Mouse (Mus musculus): ENCODE results near the gene Dysf.

DNA sequence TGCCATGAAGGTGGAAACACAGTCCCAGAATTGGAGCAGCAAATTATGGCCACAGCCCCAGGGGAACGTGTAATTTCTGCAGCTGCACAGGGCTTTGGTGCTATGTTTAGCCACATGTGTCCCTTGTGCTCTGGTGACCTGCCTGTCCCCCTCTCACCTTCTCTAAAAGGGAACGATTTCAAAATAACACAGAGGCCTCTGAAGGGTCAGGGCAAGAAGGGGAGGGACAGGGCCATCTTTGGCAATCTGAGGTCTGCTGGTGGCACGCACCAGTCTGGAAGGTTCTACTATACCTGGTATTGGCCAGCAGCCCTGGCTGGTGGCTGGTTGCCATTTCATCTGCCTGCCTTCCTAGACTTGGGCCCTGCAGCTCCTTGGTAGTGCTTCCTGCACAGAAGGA, 147.4 kb downstream of the Dysf start:
- TF ChIP-seq CTCF (IDR thresholded peaks at IDR 0.05) = no peak
- TF ChIP-seq EP300 (IDR thresholded peaks at IDR 0.05; ENCODE audit: insufficient read depth, low read depth, low read length) = peak; percentile 87

All from heart, adult 2 months (tissue).